Mouse (Mus musculus) megakaryocyte, embryonic 14.5 days (primary cell): ENCODE measurements around the gene Hnrnpa2b1. TPM values are rescaled to one million over a fixed set of nuclear protein-coding genes. Genes with fewer than 3 reads are reported as not detected.
A peak's percentile ranks its signal among the peaks of the same experiment; 100 is the strongest.

Experiments
- H3K27me3 ChIP-seq: replicated peaks from 2 replicates; pipeline ENCODE3; 2012; ENCODE audit warnings: inconsistent platforms
- H3K36me3 ChIP-seq: replicated peaks from 2 replicates; pipeline ENCODE3; 2012; ENCODE audit warnings: low read length, inconsistent platforms, mixed read lengths
- H3K4me1 ChIP-seq: 2 replicates; pipeline ENCODE4 v1.6.1; 2012; ENCODE audit warnings: inconsistent platforms
- H3K4me3 ChIP-seq: replicated peaks from 2 replicates; pipeline ENCODE3; 2012; ENCODE audit warnings: moderate library complexity, mild to moderate bottlenecking, inconsistent platforms
- H3K9me3 ChIP-seq: 2 replicates; pipeline ENCODE4 v1.6.1; 2012; ENCODE audit warnings: inconsistent platforms
- FLI1 ChIP-seq: IDR thresholded peaks from 2 replicates; pipeline ENCODE4 v1.6.1; 2012; ENCODE audit warnings: low read length, inconsistent platforms, mixed read lengths
- GATA1 ChIP-seq: IDR thresholded peaks from 3 replicates; pipeline ENCODE4 v1.6.1; 2012; ENCODE audit warnings: mixed read lengths, low read length, inconsistent platforms, borderline replicate concordance
- polyA plus RNA-seq: library from polyadenylated mRNA; stranded (reverse); fragments of >175 nt; gene quantifications from 2 replicates; pipeline ENCODE4 v1.2.3, GENCODE M21; 2012; ENCODE audit warnings: low replicate concordance; ENCODE audit not compliant: insufficient read depth

Gene Hnrnpa2b1
- polyA plus RNA-seq, 1 experiment, result 192 TPM

DNA sequence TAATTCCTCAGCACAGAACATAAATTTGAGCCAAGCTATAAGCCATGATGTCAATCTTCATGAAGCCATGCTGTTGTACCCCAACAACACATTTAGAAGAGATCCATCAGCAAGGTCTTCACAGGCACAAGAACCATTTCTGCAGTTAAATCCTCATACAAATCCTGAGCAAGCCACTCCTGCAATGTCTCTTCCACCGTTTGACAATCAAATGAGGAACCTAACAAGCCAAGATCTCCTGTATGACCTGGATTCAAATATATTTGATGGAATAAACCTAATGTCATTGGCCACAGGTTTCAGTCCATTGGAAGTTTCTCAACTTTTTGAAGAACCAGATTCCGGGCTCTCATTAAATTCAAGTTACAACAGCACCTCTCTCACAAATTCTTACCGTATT lies 12.4 kb downstream of the Hnrnpa2b1 start:
- peaks cover 10% of the 10 kb centered on the region for H3K27me3 ChIP-seq
- H3K4me3 ChIP-seq, result no peak overlapping the region
- H3K4me1 ChIP-seq, result peaks cover 16% of the 10 kb centered on the region; the same call in 1 of the 2 replicates
- H3K36me3 ChIP-seq, result peaks cover 46% of the 10 kb centered on the region
- H3K9me3 ChIP-seq, result no peaks in the 10 kb centered on the region
- TF ChIP-seq FLI1, result no peak
- TF ChIP-seq GATA1, result no peak

DNA sequence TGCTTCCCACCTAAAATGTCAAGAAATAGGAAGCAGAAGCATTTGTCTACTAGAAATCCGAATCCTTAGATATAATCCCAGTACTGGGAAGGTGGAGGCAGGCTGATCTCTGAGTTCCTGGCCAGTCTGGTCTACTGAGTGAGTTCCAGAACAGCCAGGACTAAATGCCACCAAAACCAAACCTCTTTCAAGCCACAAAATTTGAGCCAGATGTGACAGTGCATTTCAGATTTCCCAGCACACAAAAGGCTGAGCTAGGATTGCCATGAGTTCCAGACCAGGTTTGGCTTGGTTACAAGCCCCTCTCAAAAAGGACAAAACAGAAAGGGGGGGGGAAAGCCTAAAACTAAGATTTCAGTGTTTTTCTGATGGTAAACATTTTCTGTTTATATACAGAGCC lies 13.5 kb downstream of the Hnrnpa2b1 start:
- TF ChIP-seq GATA1 (no peak), FLI1 (no peak)
- no peaks in the 10 kb centered on the region for H3K9me3 ChIP-seq
- peaks cover 11% of the 10 kb centered on the region; the same call in 1 of the 2 replicates for H3K4me1 ChIP-seq
- peaks cover 35% of the 10 kb centered on the region for H3K36me3 ChIP-seq
- no peak overlapping the region for H3K4me3 ChIP-seq
- H3K27me3 ChIP-seq, result peaks cover 16% of the 10 kb centered on the region

DNA sequence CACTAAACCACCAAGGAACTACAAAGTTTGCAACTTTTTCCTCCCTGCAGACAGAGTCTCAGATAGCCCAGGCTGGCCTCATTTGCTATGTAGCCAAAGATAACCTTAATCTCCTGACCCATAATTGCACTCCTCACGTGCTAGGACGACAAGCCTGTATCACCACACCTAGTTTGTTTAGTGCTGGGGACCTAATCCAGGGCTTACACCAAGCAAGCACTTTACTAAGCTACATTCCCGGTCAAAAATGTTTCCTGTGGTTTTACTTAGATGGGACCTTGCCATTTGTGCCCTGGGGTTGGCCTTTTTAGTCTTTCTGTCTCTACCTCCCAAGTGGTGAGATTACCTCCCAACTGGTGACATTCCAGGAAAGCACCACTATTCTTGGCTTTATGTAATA lies 14.7 kb downstream of the Hnrnpa2b1 start:
- Histone ChIP-seq H3K4me3 (no peak overlapping the region), H3K9me3 (no peaks in the 10 kb centered on the region), H3K27me3 (peaks cover 20% of the 10 kb centered on the region), H3K4me1 (peaks cover 6% of the 10 kb centered on the region; the same call in 1 of the 2 replicates), H3K36me3 (peaks cover 23% of the 10 kb centered on the region)
- TF ChIP-seq GATA1, result no peak
- no peak for TF ChIP-seq FLI1

DNA sequence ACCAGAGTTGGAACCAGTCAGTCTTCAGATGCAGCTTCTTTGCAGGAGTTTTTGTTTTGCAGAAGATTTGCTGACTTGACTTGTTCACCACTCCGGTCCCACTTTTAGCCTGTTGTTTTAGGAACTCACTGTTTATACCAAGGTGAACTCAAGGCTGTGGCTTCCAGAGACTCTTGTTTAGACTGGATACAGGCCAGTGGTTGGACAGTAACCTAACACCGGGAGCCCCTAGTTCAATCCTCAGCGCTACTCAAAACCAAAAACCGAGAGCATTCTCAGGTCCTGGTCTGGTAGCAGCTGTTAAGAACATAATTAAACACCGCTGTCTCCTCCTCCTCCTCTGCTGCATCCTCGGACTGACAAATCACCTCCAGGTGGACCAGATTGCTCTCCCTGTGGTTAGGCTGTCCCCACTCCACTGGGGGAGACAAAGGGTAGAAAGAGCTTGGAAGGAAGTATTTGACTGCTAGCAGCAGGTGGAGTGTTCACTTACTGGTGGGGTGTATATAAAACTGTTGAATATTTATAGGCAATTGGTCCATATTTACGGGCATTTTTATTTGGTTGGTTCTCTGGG lies 16.7 kb downstream of the Hnrnpa2b1 start:
- Histone ChIP-seq H3K4me3 (no peak overlapping the region), H3K4me1 (peaks cover 6% of the 10 kb centered on the region; the same call in 1 of the 2 replicates), H3K27me3 (peaks cover 27% of the 10 kb centered on the region), H3K36me3 (peaks cover 6% of the 10 kb centered on the region), H3K9me3 (no peaks in the 10 kb centered on the region)
- TF ChIP-seq FLI1 (no peak), GATA1 (no peak)

DNA sequence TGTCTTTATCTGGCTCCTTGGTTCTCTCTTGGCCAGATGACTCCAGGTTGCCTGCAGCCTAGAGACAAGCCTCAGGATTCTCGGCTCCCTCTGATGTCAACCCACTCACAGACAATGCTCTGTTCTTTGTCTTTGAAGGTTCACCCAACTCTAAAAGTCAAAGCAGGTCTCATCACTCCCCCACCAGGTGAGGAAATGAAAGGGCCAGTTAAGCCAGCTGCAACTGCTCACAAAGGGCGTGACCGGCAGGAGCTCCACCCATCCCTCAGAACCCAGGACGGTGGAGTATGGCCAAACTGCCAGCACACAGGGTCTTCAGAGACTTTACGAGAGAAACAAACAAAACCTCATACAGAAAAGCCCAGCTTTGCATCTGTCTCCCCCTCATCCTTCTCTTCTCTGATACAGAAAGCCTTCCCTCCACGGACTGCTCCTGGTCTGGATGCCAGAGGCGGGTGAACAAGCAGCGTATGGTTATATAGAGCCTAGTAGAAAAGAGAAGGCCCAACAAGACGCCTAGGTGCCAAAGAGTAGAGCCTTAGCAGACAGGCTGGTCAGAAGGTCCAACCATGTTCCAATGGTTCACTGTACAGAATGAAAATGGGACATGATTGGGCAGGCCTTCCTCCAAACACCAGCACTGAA lies 27.4 kb downstream of the Hnrnpa2b1 start:
- TF ChIP-seq GATA1, result no peak
- no peak for TF ChIP-seq FLI1
- H3K27me3 ChIP-seq, result peaks cover 72% of the 10 kb centered on the region
- H3K4me1 ChIP-seq, result peaks cover 7% of the 10 kb centered on the region
- no peaks in the 10 kb centered on the region for H3K36me3 ChIP-seq
- no peaks in the 10 kb centered on the region for H3K9me3 ChIP-seq
- no peak overlapping the region for H3K4me3 ChIP-seq

DNA sequence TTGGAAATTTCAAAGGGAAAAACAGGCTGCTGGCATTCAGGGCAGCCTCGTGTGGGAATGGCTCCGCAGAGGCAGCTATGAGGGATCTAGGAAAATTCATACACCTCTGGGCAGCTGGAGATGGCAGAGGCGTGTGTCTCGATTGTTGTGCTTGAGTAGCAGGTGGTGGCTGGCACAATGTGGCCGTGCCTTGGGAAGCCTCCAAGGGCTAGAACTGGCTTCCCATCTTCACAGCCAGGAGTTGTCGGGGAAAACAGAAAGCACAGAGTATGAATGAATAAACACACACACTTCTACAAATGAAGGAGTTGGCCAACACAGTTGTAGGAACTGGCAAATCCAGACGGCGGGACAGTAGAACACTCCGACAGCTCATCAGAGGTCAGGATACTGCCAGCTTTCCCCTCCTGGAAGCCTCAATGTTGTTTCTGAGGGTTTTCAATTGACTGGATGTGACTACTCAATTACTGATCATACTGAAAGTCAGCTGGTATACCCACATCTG lies 30.8 kb downstream of the Hnrnpa2b1 start:
- Histone ChIP-seq H3K9me3 (no peaks in the 10 kb centered on the region), H3K4me3 (no peak overlapping the region), H3K27me3 (peaks cover 85% of the 10 kb centered on the region), H3K4me1 (peaks cover 20% of the 10 kb centered on the region), H3K36me3 (no peaks in the 10 kb centered on the region)
- no peak for TF ChIP-seq GATA1
- no peak for TF ChIP-seq FLI1

DNA sequence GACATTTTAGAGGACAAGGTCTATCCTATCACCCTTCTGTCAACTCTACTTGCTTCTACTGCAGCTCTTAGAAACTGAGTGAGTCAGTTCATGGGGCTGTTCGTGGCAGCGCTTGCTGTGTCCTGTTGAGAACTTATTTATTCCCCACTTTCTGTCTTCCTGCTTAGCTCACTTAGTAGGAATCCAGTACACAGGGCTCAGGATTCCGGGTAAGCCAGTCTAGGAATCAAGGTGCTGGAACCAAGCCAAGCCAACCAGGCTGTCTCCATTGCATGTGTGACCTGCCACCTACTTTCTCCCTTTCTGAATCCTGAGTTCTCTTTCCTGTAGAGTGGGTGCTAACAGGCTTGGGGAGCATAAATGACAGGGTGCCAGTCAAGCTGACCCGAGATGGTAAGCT lies 32.0 kb downstream of the Hnrnpa2b1 start:
- TF ChIP-seq GATA1 (no peak), FLI1 (no peak)
- Histone ChIP-seq H3K4me1 (peaks cover 30% of the 10 kb centered on the region), H3K4me3 (no peak overlapping the region), H3K27me3 (peaks cover 92% of the 10 kb centered on the region), H3K36me3 (no peaks in the 10 kb centered on the region), H3K9me3 (no peaks in the 10 kb centered on the region)

DNA sequence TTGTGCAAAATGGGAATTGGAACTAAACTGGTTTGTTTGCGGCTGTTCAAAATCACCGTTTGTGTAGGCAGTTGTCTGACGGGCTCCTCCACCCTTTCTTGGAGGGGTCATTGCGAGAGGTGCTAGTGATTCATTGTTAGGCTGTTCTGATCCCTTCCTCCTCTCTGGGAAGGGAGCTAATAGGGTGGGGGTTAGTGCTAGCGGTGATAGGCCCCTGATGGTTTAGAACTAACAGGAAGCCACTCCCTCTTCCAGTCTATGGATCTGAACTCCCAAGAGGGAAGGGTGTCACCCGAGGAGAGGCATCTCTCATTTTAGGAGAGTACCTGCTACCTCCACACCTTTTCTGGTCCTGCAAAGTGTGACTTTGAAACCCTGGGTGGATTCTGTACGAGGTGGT lies 35.4 kb downstream of the Hnrnpa2b1 start:
- Histone ChIP-seq H3K9me3 (no peaks in the 10 kb centered on the region), H3K4me3 (no peak overlapping the region), H3K4me1 (peaks cover 37% of the 10 kb centered on the region), H3K27me3 (peaks cover 92% of the 10 kb centered on the region), H3K36me3 (no peaks in the 10 kb centered on the region)
- TF ChIP-seq FLI1 (no peak), GATA1 (no peak)

DNA sequence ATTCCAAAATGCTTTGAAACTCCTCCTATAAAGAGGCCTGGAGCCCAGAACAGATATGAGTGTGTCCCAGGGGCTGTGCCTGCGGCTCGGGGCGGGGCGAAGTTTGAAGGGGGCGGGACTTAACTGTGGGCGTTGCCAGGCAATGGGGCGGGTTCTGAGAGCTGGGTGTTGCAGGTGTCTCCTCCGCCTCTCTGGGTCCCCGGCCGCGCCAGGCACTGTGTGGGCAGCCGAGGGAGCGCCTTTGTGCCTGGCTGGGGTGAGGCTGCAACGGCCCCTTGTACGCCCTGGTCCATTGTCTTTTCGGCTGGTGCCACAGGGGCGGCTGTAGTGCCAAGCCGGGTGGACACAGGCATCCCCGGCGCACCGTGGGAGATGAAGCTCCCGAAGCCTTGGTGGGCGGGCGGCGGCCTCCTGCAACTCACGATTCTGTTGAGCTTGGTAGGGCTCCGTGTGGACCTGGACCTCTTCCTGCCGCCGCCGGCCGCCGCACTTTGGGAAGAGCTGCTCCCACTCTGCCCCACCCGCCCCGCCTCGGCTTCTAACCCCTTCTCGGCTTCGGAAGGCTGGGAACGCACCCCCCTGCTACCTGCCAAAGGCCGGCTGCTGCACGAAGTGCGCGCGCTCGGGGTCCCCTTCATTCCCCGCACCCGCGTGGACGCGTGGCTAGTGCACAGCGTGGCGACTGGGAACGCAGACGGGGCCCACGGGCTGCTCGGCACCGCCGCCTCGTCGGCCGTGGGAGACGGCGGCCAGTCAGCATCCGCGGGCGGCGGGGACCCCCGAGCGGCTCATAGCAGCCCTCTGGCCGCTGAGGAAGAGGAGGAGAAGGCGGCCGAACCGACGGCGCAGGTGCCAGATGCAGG lies 36.9 kb downstream of the Hnrnpa2b1 start, which contains the start of gene Nfe2l3:
TSS of gene Nfe2l3 (plus strand) at position 136 of the 863 bp plus-strand sequence.
- peak within 1 kb of the TSS; percentile 90 for H3K4me3 ChIP-seq
- H3K36me3 ChIP-seq, result no peaks in the 10 kb centered on the region
- H3K9me3 ChIP-seq, result no peaks in the 10 kb centered on the region
- H3K27me3 ChIP-seq, result peaks cover 87% of the 10 kb centered on the region
- H3K4me1 ChIP-seq, result peaks cover 34% of the 10 kb centered on the region
- TF ChIP-seq GATA1 (no peak), FLI1 (no peak)

DNA sequence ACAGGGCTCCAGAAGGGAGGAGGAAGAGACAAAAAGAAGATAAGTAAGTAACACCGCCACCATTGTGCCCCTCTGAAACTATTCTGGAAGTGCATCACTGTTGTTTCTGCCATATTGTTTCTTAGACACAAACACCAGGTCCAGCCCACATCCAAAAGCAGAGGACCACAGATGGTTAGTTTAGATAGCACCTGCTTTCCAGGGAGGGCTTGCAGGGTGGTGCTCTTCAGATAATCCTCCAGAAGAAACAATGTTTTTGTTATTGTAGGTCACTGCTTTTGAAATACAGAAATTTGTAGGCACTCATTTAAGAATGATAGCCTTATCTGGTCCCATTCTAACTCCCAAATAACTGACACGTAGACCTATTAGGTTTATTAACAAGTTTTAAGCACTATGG lies 45.2 kb downstream of the Hnrnpa2b1 start:
- no peaks in the 10 kb centered on the region for H3K36me3 ChIP-seq
- peaks cover 24% of the 10 kb centered on the region for H3K9me3 ChIP-seq
- H3K27me3 ChIP-seq, result peaks cover 50% of the 10 kb centered on the region
- no peak for TF ChIP-seq GATA1
- TF ChIP-seq FLI1, result no peak
- no peak overlapping the region for H3K4me3 ChIP-seq
- H3K4me1 ChIP-seq, result no peaks in the 10 kb centered on the region
